Mouse (Mus musculus) liver, postnatal 0 days (tissue): ENCODE data around the gene 4632433K11Rik.

ENCODE experiments used
- CTCF ChIP-seq: sonication (generic); IDR thresholded peaks from 2 replicates; pipeline ENCODE4 v1.5.1; 2016; ENCODE audit warnings: antibody characterized with exemption, low read depth
- EP300 ChIP-seq: IDR thresholded peaks from 2 replicates; pipeline ENCODE4 v1.6.1; 2016; ENCODE audit warnings: antibody characterized with exemption, low read depth, mild to moderate bottlenecking

GRCm38 (mm10) chr7:5033818-5034217, at the start of gene 4632433K11Rik:
- TF ChIP-seq CTCF: no peak
- no peak for TF ChIP-seq EP300
